Mouse (Mus musculus) heart, postnatal 0 days (tissue): ENCODE measurements around the gene Apoc4.

Experiments used
- CTCF ChIP-seq: IDR thresholded peaks from 2 replicates; pipeline ENCODE4 v1.5.1; 2016; ENCODE audit warnings: antibody characterized with exemption, control low read depth, low read depth
- EP300 ChIP-seq: IDR thresholded peaks from 2 replicates; pipeline ENCODE4 v1.6.1; 2016; ENCODE audit warnings: antibody characterized with exemption, low read depth

- no peak for TF ChIP-seq CTCF
- no peak for TF ChIP-seq EP300
These were observed 18.5 kb upstream of the Apoc4 start for GRCm38 (mm10) chr7:19699827-19700148.
